Mouse (Mus musculus) lung, postnatal 0 days (tissue): ENCODE results near the gene Ddx4. TPM values are rescaled to one million over a fixed set of nuclear protein-coding genes. Genes with fewer than 3 reads are reported as not detected.

Source experiments
- ATAC-seq: fragments of 200-750 bp; cut with Nextera tagmentation; 2 replicates; pipeline ENCODE4 v1.8.0; 2017; ENCODE audit warnings: moderate library complexity
- DNase-seq: peaks from one replicate; pipeline ENCODE4 v3.0.0-alpha.2; 2016; ENCODE audit warnings: low spot score
- H3K27ac ChIP-seq: fragments of 300-500 bp; sonication (generic); 2 replicates; pipeline ENCODE4 v1.5.1; 2014; ENCODE audit warnings: antibody characterized with exemption, mild to moderate bottlenecking, low read length, mixed read lengths
- H3K27me3 ChIP-seq: fragments of 300-500 bp; sonication (generic); replicated peaks from 2 replicates; pipeline ENCODE4 v1.6.1; 2014; ENCODE audit warnings: low read length, mixed read lengths; ENCODE audit not compliant: insufficient read depth
- H3K36me3 ChIP-seq: fragments of 300-500 bp; sonication (generic); 2 replicates; pipeline ENCODE4 v1.6.1; 2014; ENCODE audit warnings: low read length, mixed read lengths; ENCODE audit not compliant: insufficient read depth
- H3K4me1 ChIP-seq: fragments of 300-500 bp; sonication (generic); 2 replicates; pipeline ENCODE4 v1.6.1; 2014; ENCODE audit warnings: antibody characterized with exemption, low read depth, low read length, mixed read lengths; ENCODE audit not compliant: insufficient read depth
- H3K4me2 ChIP-seq: fragments of 300-500 bp; sonication (generic); replicated peaks from 2 replicates; pipeline ENCODE4 v1.6.1; 2014; ENCODE audit warnings: low read depth, mild to moderate bottlenecking, low read length, moderate library complexity, mixed read lengths
- H3K4me3 ChIP-seq: fragments of 300-500 bp; sonication (generic); 2 replicates; pipeline ENCODE4 v1.5.1; 2014; ENCODE audit warnings: low read depth, low read length
- H3K9ac ChIP-seq: fragments of 300-500 bp; sonication (generic); replicated peaks from 2 replicates; pipeline ENCODE4 v1.6.1; 2014; ENCODE audit warnings: low read depth, mild to moderate bottlenecking
- H3K9me3 ChIP-seq: fragments of 300-500 bp; sonication (generic); 2 replicates; pipeline ENCODE4 v1.6.1; 2016; ENCODE audit warnings: low read length, mixed read lengths
- CTCF ChIP-seq: IDR thresholded peaks from 2 replicates; pipeline ENCODE4 v1.5.1; 2016; ENCODE audit warnings: antibody characterized with exemption, mild to moderate bottlenecking
- EP300 ChIP-seq: IDR thresholded peaks from 2 replicates; pipeline ENCODE4 v1.6.1; 2016; ENCODE audit warnings: antibody characterized with exemption, mild to moderate bottlenecking, control low read depth
- WGBS: fragments of 180-500 bp; shearing (Covaris S2); extraction: QIAGEN DNeasy Blood & Tissue Kit; methylation state at CpG from one replicate; pipeline ENCODE4 v1.1.7; 2014; 5-methylcytosine and 5-hydroxymethylcytosine counted together
- polyA plus RNA-seq: library from polyadenylated mRNA; unstranded; fragments of >200 nt; fragmentation: Nextera tagmentation; extraction: Ambion mirVana; gene quantifications from 2 replicates; pipeline ENCODE4 v1.2.1, GENCODE M21; 2015

Ddx4 gene
- polyA plus RNA-seq, 1 experiment from 2014 or later = 0.11 TPM

DNA sequence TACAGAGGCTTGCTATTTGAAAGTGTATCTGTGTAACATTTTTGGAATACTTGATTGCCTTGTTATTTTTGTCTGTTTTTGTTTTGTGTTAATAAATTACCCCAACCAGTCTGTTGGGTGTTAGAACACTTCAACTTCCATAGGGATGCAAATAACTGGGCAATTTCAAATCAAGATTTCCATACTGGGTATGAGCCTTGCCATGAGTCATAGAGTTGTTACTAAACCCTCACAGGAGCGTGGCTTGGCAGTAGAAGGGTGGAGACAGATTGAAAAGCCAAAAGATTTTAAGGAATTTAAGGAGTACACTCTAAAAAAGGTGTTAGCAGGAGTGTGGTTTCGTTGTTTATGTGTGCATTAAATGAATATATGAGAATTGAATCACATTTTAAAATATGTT lies 31.0 kb upstream of the Ddx4 start:
- Histone ChIP-seq H3K4me2 (no peak overlapping the region), H3K9me3 (no peaks in the 10 kb centered on the region), H3K9ac (no peak overlapping the region), H3K36me3 (no peaks in the 10 kb centered on the region), H3K4me3 (no peak overlapping the region), H3K27me3 (no peaks in the 10 kb centered on the region), H3K4me1 (peaks cover 11% of the 10 kb centered on the region; the same call in 1 of the 2 replicates), H3K27ac (peak overlapping the region; percentile 54)
- WGBS = 41% methylated on average over 2 of the region's 2 CpGs
- DNase-seq (peak; percentile 71), ATAC-seq (peak; percentile 84)
- no peak for TF ChIP-seq CTCF
- TF ChIP-seq EP300 = peak; percentile 48

GRCm38 (mm10) chr13:112678154-112678553 lies 25.9 kb upstream of the Ddx4 start:
- no peak for ATAC-seq

DNA sequence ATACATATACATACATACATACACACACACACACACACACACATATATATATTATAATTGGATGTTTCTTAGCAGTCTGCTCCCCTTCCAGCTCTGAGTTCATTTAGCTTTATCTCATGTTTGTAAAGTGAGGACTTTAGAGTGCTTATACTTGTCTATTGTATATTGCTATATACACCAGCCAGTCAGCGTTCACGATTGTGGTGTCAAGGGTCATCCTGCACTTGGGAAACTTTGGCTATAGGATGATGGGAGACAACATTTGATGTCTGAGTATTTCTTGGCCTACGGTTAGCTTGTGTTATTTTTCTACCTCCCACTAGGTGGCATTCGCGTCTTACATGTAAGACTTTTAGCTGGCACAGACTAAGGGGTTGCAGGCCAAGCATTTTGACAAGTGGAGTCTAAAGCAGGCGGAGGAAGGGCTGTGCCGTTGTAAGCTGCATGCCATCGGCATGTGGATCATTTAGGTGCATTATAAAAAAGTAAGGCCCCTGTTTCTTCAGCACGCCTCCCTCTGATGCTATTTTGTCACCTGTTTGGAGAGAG lies 21.7 kb upstream of the Ddx4 start:
- peak; percentile 96 for TF ChIP-seq CTCF
- TF ChIP-seq EP300 = peak; percentile 58
- Histone ChIP-seq H3K4me2 (no peak overlapping the region), H3K4me1 (peaks cover 2% of the 10 kb centered on the region; the same call in 1 of the 2 replicates), H3K9ac (no peak overlapping the region), H3K27me3 (no peaks in the 10 kb centered on the region), H3K36me3 (peaks cover 8% of the 10 kb centered on the region; the same call in 1 of the 2 replicates), H3K27ac (no peak overlapping the region), H3K4me3 (no peak overlapping the region), H3K9me3 (no peaks in the 10 kb centered on the region)
- DNase-seq (peak; percentile 96), ATAC-seq (peak; percentile 89)
- WGBS = 8% methylated on average over 9 of the region's 9 CpGs

More at GRCm38 (mm10) chr13:112678154-112678553, 25.9 kb upstream of the Ddx4 start:
- Histone ChIP-seq H3K27ac (no peak overlapping the region), H3K4me1 (peaks cover 2% of the 10 kb centered on the region; the same call in 1 of the 2 replicates), H3K36me3 (no peaks in the 10 kb centered on the region), H3K9ac (no peak overlapping the region), H3K4me2 (no peak overlapping the region), H3K9me3 (no peaks in the 10 kb centered on the region), H3K27me3 (no peaks in the 10 kb centered on the region), H3K4me3 (no peak overlapping the region)
- WGBS = 85% methylated on average over 4 of the region's 4 CpGs
- TF ChIP-seq EP300 (no peak), CTCF (peak; percentile 22; the same call in 1 of the 2 replicates)
- no peak for DNase-seq

- no peak overlapping the region for H3K4me3 ChIP-seq
- H3K9ac ChIP-seq = no peak overlapping the region
- peaks cover 2% of the 10 kb centered on the region; the same call in 1 of the 2 replicates for H3K4me1 ChIP-seq
- TF ChIP-seq CTCF (no peak), EP300 (no peak)
- no peaks in the 10 kb centered on the region for H3K9me3 ChIP-seq
- ATAC-seq (no peak), DNase-seq (no peak)
- no peaks in the 10 kb centered on the region for H3K27me3 ChIP-seq
- peaks cover 8% of the 10 kb centered on the region; the same call in 1 of the 2 replicates for H3K36me3 ChIP-seq
- 56% methylated on average over 6 of the region's 6 CpGs for WGBS
- H3K4me2 ChIP-seq = no peak overlapping the region
- no peak overlapping the region for H3K27ac ChIP-seq
Measured at GRCm38 (mm10) chr13:112672797-112673196, 20.5 kb upstream of the Ddx4 start.

DNA sequence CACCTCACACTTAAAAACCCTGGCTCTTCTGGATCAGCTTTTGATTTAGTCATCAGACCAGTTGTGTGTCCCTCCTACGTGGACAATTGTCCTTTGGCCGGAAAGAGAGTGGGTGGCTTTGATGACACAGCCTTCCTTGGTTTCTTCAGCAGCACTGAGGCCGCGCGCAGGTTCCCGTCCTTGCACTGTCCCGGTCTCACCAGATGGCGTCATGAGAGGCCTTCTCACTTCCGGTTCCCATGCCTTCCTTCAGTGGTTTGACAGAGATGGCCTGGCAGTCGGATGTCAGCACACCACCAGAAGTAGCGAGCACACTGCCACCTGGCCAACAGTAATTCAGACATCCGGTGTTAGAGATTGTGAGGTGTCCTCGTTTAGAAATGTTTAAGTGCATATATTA lies 19.4 kb upstream of the Ddx4 start:
- Histone ChIP-seq H3K4me1 (peaks cover 2% of the 10 kb centered on the region; the same call in 1 of the 2 replicates), H3K9me3 (no peaks in the 10 kb centered on the region), H3K4me2 (no peak overlapping the region), H3K27me3 (no peaks in the 10 kb centered on the region), H3K4me3 (no peak overlapping the region), H3K36me3 (peaks cover 8% of the 10 kb centered on the region; the same call in 1 of the 2 replicates), H3K9ac (no peak overlapping the region), H3K27ac (no peak overlapping the region)
- 55% methylated on average over 13 of the region's 13 CpGs for WGBS
- DNase-seq (peak; percentile 30), ATAC-seq (peak; percentile 32; the same call in 1 of the 2 replicates)
- TF ChIP-seq CTCF (peak; percentile 39), EP300 (no peak)

GRCm38 (mm10) chr13:112667215-112667614 lies 14.9 kb upstream of the Ddx4 start:
- WGBS = 48% methylated on average over 9 of the region's 9 CpGs
- Histone ChIP-seq H3K4me2 (no peak overlapping the region), H3K27me3 (no peaks in the 10 kb centered on the region), H3K27ac (no peak overlapping the region), H3K9ac (no peak overlapping the region), H3K9me3 (no peaks in the 10 kb centered on the region), H3K36me3 (peaks cover 8% of the 10 kb centered on the region; the same call in 1 of the 2 replicates), H3K4me3 (no peak overlapping the region), H3K4me1 (no peaks in the 10 kb centered on the region)
- ATAC-seq (no peak), DNase-seq (no peak)
- no peak for TF ChIP-seq EP300
- TF ChIP-seq CTCF = no peak
